Mouse (Mus musculus) megakaryocyte-erythroid progenitor cell, adult 5-6 weeks (primary cell): ENCODE data around the gene Slc6a19. TPM values are rescaled to one million over a fixed set of nuclear protein-coding genes. Genes with fewer than 3 reads are reported as not detected.
"Not testable (repeated sequence)": the region's sequence is repeated elsewhere in the genome, so short reads cannot be mapped to it uniquely, and the experiment has no call there.

Source experiments
- ATAC-seq: replicated peaks from 2 replicates; pipeline ENCODE4 v1.8.0; 2016; ENCODE audit warnings: mild to moderate bottlenecking, inconsistent platforms; ENCODE audit not compliant: severe bottlenecking, poor library complexity, low FRiP score, low TSS enrichment
- total RNA-seq, 2 experiments: library from RNA; stranded (forward) in 1 of 2; stranded (reverse) in 1 of 2; fragments of 200-1000, 215-1000 nt in 1 of 2; fragments of >200 nt in 1 of 2; fragmentation: Nextera tagmentation in 1 of 2; gene quantifications; 2 replicates each; pipeline ENCODE4 v1.2.3; 2014 to 2017

The Slc6a19 gene
- total RNA-seq, 2 experiments from 2014 or later = 5.1 TPM; not detected in 1

DNA sequence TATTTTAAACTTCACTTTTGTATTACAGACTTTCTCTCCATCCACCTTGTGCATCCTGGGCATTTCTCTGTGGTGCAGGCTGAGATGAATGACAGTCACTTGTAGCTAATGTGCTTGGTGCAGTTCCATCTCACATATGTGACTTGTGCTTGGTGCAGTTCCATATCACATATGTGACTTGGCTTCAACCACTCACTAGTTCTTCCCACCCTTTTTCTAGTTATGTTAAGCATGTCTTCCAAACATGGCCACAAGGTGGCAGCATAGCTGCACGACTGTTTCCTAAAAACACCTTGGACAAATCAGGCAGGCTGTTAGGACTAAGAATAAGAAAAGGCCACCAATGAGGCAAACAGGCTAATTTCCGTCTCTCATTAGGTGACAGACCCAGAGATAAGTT lies 13.6 kb upstream of the Slc6a19 start:
- peak; percentile 66 for ATAC-seq

DNA sequence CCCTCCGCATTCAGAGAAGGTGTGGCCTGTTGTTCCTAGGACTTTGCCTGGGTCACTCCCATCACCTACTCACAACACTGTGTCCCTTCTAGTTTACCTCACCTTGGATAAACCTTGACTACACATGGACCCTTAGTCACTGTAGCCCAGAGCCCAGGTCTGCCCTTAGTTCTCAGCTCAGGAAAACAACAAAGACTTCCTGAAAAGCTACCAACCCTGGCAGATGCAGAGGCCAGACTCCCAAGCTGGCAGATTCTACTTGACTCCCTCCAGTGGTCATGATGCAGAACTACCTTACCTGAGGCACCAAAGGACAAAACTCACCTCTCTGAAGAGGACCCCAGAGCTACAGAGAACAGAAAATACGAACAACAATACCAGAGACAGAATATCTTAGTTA lies 9.4 kb upstream of the Slc6a19 start:
- peak; percentile 80 for ATAC-seq

DNA sequence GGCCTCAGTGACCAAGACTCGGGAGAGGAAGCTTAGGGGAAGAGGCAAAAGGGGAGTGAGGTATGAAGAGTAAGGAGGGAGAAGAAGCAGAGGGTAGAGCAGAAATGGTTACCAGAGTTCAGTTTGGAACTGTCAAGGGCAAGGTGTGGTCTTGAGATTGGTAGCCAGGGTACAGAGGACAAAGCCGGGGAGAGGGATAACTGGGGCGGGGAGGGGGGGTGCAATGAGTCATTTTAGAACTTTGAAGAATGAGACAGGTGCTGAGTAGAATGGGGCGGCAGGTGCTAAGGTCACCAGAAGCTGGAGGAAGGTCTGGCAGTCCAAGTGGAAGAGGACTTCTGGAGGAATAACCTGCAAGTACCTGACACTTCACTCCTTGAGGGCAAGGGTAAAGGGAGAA lies 8.5 kb upstream of the Slc6a19 start:
- no peak for ATAC-seq

DNA sequence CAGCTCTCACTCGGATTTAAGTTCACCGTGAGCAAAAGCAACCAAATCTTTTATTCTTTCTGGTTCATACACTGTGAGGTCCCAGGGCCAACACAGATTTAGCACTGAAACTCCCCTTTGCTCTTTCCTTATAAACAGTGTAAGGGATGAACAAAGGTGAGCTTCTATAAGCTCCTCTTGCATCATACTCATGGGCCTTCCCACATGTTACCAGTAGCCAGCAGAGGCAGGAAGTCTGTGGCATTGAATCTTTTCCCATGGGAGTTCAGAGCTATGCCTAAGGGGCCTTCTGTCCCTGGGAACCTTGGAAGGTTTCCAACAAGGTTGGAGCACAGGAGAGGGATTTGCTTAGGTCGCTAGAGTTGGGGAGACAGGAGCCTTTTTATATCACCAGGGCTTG lies 7.6 kb upstream of the Slc6a19 start:
- no peak for ATAC-seq

DNA sequence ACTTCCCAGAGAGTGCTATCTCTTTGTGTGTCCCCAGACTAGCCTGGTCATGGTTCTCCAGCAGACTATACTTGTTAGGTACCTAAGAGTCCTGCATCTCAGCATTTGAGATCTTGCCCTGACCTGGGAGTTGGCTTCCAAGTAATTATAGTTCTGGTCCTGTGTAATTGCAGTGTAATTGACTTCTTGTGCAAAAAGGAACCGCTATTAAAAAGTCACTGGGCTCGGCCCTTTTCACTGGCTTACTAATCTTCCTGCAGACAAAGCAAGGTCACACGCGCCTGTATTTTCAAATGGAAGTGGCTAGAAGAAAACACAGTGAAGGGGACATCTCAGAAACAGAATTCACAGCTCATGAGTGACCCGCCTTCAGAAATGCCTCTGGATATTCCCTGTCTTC lies 7.1 kb upstream of the Slc6a19 start:
- ATAC-seq = no peak

DNA sequence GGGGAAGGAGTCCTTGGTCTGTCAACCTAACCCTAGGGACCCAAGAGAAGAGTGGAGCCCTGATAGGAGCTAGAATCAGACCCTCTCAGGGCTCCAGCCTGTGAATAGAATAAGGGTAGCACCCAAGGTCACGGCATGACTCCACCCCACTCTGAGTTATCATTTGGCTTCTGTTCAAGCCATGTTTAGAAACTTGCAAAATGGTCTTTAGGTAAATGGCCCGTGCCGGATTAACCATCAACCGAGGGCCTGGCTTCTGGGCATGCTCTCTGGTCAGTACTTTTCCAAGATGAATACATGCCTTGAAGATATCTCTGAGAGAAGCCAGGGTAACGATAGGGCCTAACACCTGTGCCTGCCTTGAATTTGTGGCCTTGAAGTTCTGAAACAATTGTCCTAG lies 6.6 kb upstream of the Slc6a19 start:
- no peak for ATAC-seq

DNA sequence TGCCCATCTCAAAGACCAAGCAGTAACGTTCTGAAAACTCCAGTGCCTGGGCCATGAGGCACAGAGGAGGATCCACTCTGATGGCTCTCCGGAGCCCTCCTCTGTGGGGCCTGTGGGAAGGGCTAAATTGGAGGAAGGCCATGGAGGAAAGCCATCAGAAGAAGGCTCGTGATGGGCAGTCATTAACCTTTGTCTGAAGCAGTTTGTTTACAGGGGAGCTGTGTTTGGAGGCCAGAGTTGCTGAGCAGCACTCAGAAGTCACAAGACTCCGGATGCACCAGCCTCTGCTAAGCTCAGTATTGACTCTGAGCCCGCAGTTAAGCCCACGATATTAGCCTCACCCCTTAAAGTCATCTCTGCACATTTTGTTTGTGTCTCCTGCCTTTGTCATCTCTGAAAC lies 4.8 kb upstream of the Slc6a19 start:
- ATAC-seq = no peak

DNA sequence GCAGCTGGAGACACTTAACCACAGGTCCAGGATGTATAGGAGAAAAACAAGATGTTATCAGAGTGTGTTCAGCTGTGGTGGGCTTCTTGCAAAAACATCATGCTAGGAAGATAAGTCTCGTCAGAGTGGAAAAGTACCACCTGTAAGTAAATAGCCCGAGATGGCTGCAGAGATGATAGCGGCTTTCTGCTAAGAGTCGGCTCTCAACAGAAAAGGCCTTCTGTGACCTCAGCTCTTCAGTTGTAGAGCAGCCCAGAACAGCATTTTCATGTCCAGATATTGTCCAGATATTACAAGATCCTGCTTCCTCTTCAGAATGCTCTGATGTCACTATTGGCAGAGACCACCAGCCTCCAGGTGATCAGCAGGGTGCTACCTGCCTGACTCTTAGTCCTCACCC lies 1.2 kb downstream of the Slc6a19 start:
- ATAC-seq = not testable (repeated sequence)

DNA sequence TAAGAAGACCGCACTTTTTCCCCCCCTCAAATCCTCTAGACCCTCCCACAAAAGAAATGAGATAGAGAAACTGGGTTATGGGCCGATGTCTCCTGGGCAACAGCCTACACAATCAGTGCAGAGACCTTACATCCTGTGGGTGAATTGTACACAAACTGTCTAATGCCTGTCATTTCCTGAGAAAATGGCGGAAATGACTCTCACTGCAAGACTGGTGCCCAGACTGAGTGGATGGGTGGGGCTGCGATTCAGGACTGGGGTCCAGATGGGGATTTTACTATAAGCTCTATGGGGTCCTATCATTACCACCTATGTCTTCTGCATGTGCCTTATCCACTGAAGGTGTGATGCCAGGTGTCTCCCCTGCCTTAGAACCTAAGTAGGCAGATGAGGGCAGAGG lies 1.9 kb downstream of the Slc6a19 start:
- ATAC-seq = no peak

DNA sequence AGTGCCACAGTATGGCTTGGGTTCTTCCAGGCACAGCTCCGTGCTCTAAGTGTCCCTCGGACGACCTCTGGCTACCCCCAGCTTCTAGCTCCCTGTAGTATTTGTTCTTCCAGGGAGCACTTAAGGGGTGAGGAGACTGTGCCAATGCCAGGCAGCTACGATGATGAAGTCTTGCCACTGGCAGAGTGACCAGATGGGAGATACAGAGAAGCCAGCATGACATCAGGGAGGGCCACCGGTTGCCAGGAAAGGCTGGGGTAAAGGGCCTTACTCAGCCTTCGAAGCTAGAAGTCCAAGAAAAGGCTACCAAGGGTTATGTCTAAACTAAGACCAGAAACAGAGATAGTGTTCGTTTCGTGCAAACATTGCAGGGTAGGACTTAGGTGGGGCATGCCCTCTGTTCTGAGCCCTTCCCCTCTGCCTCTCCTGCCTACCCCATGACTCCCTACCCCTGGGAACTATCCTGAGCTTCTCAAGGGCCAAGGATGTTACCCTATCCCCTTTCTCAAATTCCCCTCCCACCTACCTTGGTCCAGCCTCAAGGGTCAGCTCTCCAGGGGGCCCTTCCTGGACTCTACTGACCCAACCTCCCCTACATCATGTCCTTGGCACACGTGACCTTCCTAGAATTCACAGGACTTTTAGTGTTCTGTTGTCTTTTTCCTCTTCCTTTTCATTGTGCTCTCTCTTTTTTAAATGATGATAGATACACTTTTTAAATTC lies 3.3 kb downstream of the Slc6a19 start:
- ATAC-seq = no peak

DNA sequence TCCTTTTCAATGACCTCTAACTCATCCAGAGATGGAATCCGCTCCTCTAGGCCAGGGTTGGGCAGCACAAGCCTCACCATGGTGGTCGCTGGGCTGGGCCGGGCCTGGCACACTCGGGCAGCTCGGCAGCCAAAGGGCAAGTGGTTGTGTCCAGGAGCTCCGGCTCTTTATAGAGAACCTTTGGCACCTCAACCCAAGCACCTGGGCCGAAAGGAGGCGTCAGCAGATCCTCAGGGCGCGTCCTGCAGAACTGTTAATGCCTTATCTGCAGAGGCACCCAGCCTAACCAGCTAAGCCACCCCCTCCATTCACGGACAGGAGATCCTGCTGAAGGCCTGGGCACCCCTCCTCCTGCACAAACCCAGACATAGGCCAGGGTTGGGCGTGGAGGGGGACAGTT lies 4.1 kb downstream of the Slc6a19 start:
- ATAC-seq = no peak

DNA sequence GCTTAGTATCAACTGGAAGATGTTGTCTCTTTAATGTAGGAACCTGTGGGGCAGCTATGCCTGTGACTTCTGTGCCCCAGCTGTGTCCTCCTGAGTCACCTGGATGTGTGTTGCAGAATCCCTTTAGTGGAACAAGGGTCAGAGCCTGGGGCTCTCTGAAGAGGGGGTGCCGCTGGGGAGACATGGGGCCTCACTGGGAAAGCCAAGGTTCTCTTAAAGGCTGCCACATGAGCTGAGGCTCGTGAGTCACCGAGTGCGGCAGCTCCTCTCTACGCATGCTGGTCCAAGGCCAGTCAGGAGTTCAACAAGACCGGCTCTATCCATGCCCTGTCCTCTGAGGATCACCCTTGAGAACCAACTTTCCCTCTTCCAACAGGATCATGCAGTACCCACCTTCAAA lies 5.0 kb downstream of the Slc6a19 start:
- ATAC-seq = no peak

DNA sequence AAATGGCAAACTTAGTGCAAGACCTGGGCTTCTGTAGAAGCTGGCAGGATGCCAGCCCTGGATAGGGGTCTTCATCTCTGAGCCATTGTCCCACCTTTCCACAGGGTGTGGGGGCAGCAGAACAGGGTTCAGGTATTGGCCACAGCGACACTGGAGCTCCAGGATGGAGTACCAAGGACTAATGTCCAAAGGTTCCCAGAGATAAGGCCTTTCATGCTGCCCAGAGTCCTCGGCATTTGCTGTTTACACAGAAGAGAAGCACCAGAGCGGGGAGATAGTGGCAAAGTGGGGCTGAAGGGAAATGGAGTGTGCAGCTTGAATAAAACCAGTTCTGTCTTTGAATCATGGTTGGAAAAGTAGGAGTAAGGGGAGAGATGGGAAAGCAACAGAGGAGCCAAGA lies 8.1 kb downstream of the Slc6a19 start:
- no peak for ATAC-seq

DNA sequence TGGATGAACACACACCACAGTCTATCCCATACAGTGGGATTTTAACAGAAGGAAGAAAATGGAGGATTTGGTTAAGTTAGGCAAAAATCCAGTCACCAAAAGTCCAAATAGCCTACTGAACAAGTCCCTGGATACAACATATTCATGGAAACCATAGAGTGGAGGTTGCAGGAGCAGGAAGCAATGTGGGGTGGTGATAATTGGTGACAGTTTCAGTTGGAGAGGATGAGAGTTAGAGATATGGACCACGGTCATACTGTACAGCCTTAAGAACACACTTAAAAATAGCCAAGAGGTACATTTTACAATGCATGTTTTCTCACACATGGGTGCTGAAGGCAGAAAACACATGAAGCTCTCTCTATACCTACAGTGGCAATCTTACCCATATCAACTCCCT lies 9.7 kb downstream of the Slc6a19 start:
- no peak; the same call in 1 of the 2 replicates for ATAC-seq

DNA sequence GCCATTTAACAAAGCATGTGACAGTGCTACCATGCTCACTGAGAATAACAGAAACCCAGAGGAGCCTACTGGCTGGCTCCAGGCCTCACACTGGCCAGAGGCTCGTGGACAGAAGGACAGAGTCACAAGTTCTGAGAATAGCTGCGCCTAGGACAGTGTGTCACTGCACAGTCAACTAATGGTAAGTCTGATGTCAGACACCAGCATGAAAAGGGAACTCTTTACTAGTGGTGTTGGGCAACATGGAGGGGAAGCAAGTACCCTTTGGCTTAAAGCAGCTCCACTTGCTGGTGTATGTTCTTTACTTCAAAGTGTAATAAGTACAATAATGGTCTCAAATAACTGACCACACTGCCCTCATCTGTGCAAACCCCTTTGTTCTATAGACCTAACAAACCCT lies 11.3 kb downstream of the Slc6a19 start:
- ATAC-seq = no peak

DNA sequence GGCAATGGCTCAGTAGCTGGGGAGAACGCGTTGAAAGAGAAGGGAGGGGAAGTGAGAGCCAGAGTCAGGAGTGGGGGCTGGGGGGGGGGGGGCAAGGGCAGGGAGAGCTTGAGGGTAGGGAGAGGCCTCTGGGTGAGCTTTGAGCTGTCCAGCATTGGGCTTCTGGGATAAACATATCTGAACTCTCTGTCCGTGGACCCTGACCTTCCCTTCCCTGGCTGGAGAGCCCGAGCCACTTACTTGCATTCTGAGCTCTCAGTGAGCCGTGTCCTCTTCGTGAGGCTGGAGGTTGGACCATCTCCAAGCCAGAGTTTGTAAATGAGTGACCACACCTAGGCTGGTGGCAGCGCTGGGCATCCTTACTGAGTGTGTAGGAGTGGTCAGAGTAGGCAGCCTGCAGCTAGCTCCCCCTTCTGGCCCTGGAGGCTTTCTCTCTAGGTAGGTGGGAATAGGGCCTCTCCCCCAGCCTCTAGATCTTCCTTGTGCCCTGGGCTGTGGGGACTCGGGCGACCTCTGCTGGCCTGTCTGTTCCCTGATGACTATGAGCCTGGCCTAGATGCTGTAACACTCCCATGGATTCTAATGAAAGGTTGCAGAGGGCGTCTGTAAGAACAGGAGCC lies 12.3 kb downstream of the Slc6a19 start:
- peak; percentile 89 for ATAC-seq

DNA sequence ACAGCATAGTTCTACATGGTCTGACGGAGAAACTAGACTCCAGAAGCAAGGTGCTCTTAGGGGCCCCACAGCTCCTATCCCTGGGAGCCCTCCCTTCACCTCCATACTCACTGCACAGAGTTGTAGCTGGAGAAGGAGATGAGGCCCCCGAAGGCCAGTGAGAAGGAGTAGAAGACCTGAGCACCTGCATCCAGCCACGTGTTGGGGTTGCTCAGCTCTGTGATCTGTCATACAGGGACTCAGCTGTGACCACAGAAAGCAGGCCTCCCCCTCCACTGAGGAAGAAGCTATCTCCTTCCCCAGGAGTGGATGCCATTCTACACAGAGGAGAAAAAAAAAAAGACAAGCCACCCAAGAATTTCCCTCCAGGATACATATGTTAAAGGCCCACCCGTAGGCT lies 15.7 kb downstream of the Slc6a19 start:
- ATAC-seq = no peak

DNA sequence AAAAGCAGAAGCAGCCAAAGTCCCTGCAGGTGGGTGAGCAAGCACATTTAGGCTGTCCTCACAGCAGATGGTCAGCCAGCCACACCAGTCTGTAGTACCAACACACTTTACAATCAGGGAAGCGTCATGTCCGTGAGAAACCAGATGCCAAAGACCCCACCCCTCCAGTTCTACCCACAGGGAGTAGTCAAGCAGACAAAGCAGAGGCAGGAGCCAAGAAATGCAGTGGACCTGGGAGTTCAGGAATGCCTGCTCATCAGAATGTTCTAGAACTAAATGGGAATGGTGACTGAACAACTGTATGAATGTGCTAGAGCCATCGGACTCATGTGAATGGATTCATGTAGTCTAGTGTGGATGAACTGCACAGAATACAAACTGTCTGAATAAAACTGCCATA lies 17.1 kb downstream of the Slc6a19 start:
- no peak for ATAC-seq

DNA sequence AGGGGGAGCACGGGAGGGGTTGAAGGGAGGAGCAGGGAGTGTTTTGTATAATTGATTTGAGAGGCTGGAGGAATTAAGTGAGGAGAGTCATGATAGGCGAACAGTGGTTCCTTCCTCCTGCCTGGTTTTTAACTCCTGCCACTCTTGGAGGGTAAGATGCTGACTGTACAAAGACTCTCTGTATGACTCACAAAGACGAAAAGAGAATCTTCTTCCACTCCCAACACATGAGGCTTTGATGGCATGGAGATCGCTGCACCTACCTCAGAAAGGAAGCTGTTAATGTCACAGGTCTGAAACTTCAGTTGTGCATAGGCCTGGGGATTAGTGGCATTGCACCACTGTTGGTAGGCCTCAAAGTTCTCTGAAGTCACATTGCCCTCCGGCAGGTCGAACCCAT lies 19.2 kb downstream of the Slc6a19 start:
- ATAC-seq = no peak

DNA sequence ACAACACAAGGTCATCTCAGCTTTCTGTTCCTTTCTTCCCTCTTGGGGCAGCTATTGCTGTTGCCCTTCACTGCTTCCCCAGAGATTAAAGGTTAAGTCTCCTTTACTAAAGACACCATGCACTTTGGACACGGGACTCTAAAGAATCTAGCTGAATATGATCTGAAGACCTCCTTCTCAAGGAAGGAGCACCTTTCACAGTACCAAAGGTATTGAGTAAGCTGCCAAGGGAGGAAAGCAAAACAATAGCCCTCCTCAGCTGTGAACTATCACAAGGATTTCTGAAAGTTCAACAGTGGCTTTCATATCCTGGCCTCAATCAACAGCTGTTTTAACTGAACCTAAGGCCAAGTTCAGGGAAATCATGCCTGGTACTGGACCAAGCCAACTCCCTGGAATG lies 20.3 kb downstream of the Slc6a19 start:
- no peak for ATAC-seq

DNA sequence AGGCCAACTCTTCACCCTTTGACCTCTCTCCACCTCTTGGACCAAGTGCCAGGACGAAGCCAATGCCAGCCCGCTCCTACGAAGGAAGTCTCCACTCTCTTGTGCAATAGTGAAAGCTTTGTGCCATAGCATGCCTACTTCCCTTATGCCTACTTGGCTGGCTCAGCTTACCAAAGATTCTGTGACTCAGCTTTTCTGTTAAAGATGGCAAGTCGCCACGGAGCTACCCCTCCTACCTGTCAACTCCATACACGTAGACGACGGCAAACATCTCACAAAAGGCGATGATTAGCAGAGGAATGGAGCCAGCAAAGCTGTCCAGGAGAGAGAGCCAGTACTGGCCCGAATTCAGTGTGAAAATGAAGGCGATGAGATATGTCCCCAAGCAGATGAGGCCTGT lies 21.0 kb downstream of the Slc6a19 start:
- ATAC-seq = no peak

DNA sequence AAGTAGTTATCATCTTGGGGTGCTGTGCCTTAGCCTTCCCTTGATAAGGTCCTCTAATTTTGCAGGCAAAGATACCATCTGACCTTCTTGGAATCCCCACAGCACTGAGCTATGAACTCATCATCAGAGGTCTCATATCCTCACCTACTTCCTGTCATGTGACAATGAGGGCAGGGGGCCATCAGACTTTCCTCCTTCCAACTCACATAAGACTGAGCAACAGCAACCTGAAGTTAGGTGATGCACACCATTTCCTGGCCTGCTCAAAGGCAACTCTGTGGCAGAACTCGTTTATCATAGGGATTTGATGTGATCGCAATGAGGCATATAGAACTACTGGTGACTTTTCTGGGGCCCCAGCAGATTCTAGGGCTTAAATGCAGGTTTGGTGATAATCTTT lies 22.4 kb downstream of the Slc6a19 start:
- no peak for ATAC-seq
